Mouse (Mus musculus): ENCODE data around the gene Gse1. TPM values are rescaled to one million over a fixed set of nuclear protein-coding genes. Genes with fewer than 3 reads are reported as not detected.

Gse1 gene
- polyA plus RNA-seq, 1 experiment from 2014 or later, result 11.3 TPM

- Histone ChIP-seq H3K4me1 (ENCODE audit: control insufficient read depth, insufficient read depth, low read length) (peaks cover 79% of the 10 kb centered on the region), H3K36me3 (ENCODE audit: control insufficient read depth, insufficient read depth, low read length) (no peaks in the 10 kb centered on the region), H3K4me2 (replicated peaks; ENCODE audit: low read depth, low read length) (no peak overlapping the region), H3K4me3 (ENCODE audit: low read length) (no peak overlapping the region), H3K9ac (ENCODE audit: low read depth, low read length) (no peak overlapping the region), H3K9me3 (ENCODE audit: control insufficient read depth, low read length) (no peaks in the 10 kb centered on the region), H3K27me3 (ENCODE audit: control insufficient read depth, insufficient read depth, low read length) (no peaks in the 10 kb centered on the region), H3K27ac (ENCODE audit: low read depth, low read length) (no peak overlapping the region)
- WGBS, result 84% methylated on average over 8 of the region's 8 CpGs
- no peak for ATAC-seq (ENCODE audit: low FRiP score, low TSS enrichment)
Measured at GRCm38 (mm10) chr8:120279418-120279817, 51.2 kb downstream of the Gse1 start.

- Histone ChIP-seq H3K27me3 (ENCODE audit: control insufficient read depth, insufficient read depth, low read length) (no peaks in the 10 kb centered on the region), H3K9ac (ENCODE audit: low read depth, low read length) (no peak overlapping the region), H3K4me1 (ENCODE audit: control insufficient read depth, insufficient read depth, low read length) (peaks cover 72% of the 10 kb centered on the region), H3K9me3 (ENCODE audit: control insufficient read depth, low read length) (no peaks in the 10 kb centered on the region), H3K4me3 (ENCODE audit: low read length) (no peak overlapping the region), H3K36me3 (ENCODE audit: control insufficient read depth, insufficient read depth, low read length) (no peaks in the 10 kb centered on the region), H3K27ac (ENCODE audit: low read depth, low read length) (no peak overlapping the region), H3K4me2 (replicated peaks; ENCODE audit: low read depth, low read length) (no peak overlapping the region)
- no peak for ATAC-seq (ENCODE audit: low FRiP score, low TSS enrichment)
- 22% methylated on average over 4 of the region's 4 CpGs for WGBS
Measured at GRCm38 (mm10) chr8:120281487-120281886, 53.2 kb downstream of the Gse1 start.

GRCm38 (mm10) chr8:120282465-120282864, 54.2 kb downstream of the Gse1 start:
- H3K9me3 ChIP-seq (ENCODE audit: control insufficient read depth, low read length), result no peaks in the 10 kb centered on the region
- no peak overlapping the region for H3K4me2 ChIP-seq (replicated peaks; ENCODE audit: low read depth, low read length)
- H3K4me3 ChIP-seq (ENCODE audit: low read length), result no peak overlapping the region
- H3K4me1 ChIP-seq (ENCODE audit: control insufficient read depth, insufficient read depth, low read length), result peaks cover 62% of the 10 kb centered on the region
- peak overlapping the region; percentile 48; the same call in 1 of the 2 replicates for H3K9ac ChIP-seq (ENCODE audit: low read depth, low read length)
- WGBS, result 54% methylated on average over 5 of the region's 5 CpGs
- ATAC-seq (ENCODE audit: low FRiP score, low TSS enrichment), result no peak
- peak overlapping the region; percentile 20; the same call in 1 of the 2 replicates for H3K27ac ChIP-seq (ENCODE audit: low read depth, low read length)
- H3K36me3 ChIP-seq (ENCODE audit: control insufficient read depth, insufficient read depth, low read length), result no peaks in the 10 kb centered on the region
- H3K27me3 ChIP-seq (ENCODE audit: control insufficient read depth, insufficient read depth, low read length), result no peaks in the 10 kb centered on the region

GRCm38 (mm10) chr8:120284265-120284664, 56.0 kb downstream of the Gse1 start:
- H3K9me3 ChIP-seq (ENCODE audit: control insufficient read depth, low read length), result no peaks in the 10 kb centered on the region
- ATAC-seq (ENCODE audit: low FRiP score, low TSS enrichment), result no peak
- peak overlapping the region; percentile 71 for H3K27ac ChIP-seq (ENCODE audit: low read depth, low read length)
- H3K27me3 ChIP-seq (ENCODE audit: control insufficient read depth, insufficient read depth, low read length), result no peaks in the 10 kb centered on the region
- H3K4me1 ChIP-seq (ENCODE audit: control insufficient read depth, insufficient read depth, low read length), result peaks cover 58% of the 10 kb centered on the region
- H3K9ac ChIP-seq (ENCODE audit: low read depth, low read length), result peak overlapping the region; percentile 7; the same call in 1 of the 2 replicates
- WGBS, result 21% methylated on average over 9 of the region's 9 CpGs
- H3K36me3 ChIP-seq (ENCODE audit: control insufficient read depth, insufficient read depth, low read length), result no peaks in the 10 kb centered on the region
- no peak overlapping the region for H3K4me3 ChIP-seq (ENCODE audit: low read length)
- H3K4me2 ChIP-seq (replicated peaks; ENCODE audit: low read depth, low read length), result no peak overlapping the region

GRCm38 (mm10) chr8:120285033-120285432, 56.8 kb downstream of the Gse1 start:
- Histone ChIP-seq H3K9me3 (ENCODE audit: control insufficient read depth, low read length) (no peaks in the 10 kb centered on the region), H3K4me3 (ENCODE audit: low read length) (no peak overlapping the region), H3K36me3 (ENCODE audit: control insufficient read depth, insufficient read depth, low read length) (no peaks in the 10 kb centered on the region), H3K4me2 (replicated peaks; ENCODE audit: low read depth, low read length) (no peak overlapping the region), H3K27me3 (ENCODE audit: control insufficient read depth, insufficient read depth, low read length) (no peaks in the 10 kb centered on the region), H3K9ac (ENCODE audit: low read depth, low read length) (no peak overlapping the region), H3K4me1 (ENCODE audit: control insufficient read depth, insufficient read depth, low read length) (peaks cover 65% of the 10 kb centered on the region), H3K27ac (ENCODE audit: low read depth, low read length) (peak overlapping the region; percentile 71)
- 31% methylated on average over 3 of the region's 3 CpGs for WGBS
- ATAC-seq (ENCODE audit: low FRiP score, low TSS enrichment), result no peak; the same call in 1 of the 2 replicates

GRCm38 (mm10) chr8:120285878-120286277, 57.6 kb downstream of the Gse1 start:
- H3K27ac ChIP-seq (ENCODE audit: low read depth, low read length), result no peak overlapping the region
- no peak for ATAC-seq (ENCODE audit: low FRiP score, low TSS enrichment)
- H3K9me3 ChIP-seq (ENCODE audit: control insufficient read depth, low read length), result no peaks in the 10 kb centered on the region
- 85% methylated on average over 9 of the region's 9 CpGs for WGBS
- no peaks in the 10 kb centered on the region for H3K36me3 ChIP-seq (ENCODE audit: control insufficient read depth, insufficient read depth, low read length)
- no peak overlapping the region for H3K9ac ChIP-seq (ENCODE audit: low read depth, low read length)
- H3K4me3 ChIP-seq (ENCODE audit: low read length), result no peak overlapping the region
- no peaks in the 10 kb centered on the region for H3K27me3 ChIP-seq (ENCODE audit: control insufficient read depth, insufficient read depth, low read length)
- H3K4me1 ChIP-seq (ENCODE audit: control insufficient read depth, insufficient read depth, low read length), result peaks cover 69% of the 10 kb centered on the region
- no peak overlapping the region for H3K4me2 ChIP-seq (replicated peaks; ENCODE audit: low read depth, low read length)

- 0 out of 2 replicates have a peak, but pooled peaks have one; percentile 5 for ATAC-seq (ENCODE audit: low FRiP score, low TSS enrichment)
- H3K4me3 ChIP-seq (ENCODE audit: low read length), result no peak overlapping the region
- no peaks in the 10 kb centered on the region for H3K9me3 ChIP-seq (ENCODE audit: control insufficient read depth, low read length)
- no peak overlapping the region for H3K4me2 ChIP-seq (replicated peaks; ENCODE audit: low read depth, low read length)
- no peaks in the 10 kb centered on the region for H3K27me3 ChIP-seq (ENCODE audit: control insufficient read depth, insufficient read depth, low read length)
- H3K27ac ChIP-seq (ENCODE audit: low read depth, low read length), result no peak overlapping the region
- WGBS, result 47% methylated on average over 21 of the region's 21 CpGs
- no peak overlapping the region for H3K9ac ChIP-seq (ENCODE audit: low read depth, low read length)
- peaks cover 64% of the 10 kb centered on the region for H3K4me1 ChIP-seq (ENCODE audit: control insufficient read depth, insufficient read depth, low read length)
- no peaks in the 10 kb centered on the region for H3K36me3 ChIP-seq (ENCODE audit: control insufficient read depth, insufficient read depth, low read length)
Measured at GRCm38 (mm10) chr8:120288122-120288908, 60.1 kb downstream of the Gse1 start.

GRCm38 (mm10) chr8:120289191-120289590, 60.9 kb downstream of the Gse1 start:
- H3K9ac ChIP-seq (ENCODE audit: low read depth, low read length), result no peak overlapping the region
- no peak for ATAC-seq (ENCODE audit: low FRiP score, low TSS enrichment)
- H3K27ac ChIP-seq (ENCODE audit: low read depth, low read length), result no peak overlapping the region
- H3K4me3 ChIP-seq (ENCODE audit: low read length), result no peak overlapping the region
- H3K36me3 ChIP-seq (ENCODE audit: control insufficient read depth, insufficient read depth, low read length), result no peaks in the 10 kb centered on the region
- H3K27me3 ChIP-seq (ENCODE audit: control insufficient read depth, insufficient read depth, low read length), result no peaks in the 10 kb centered on the region
- no peak overlapping the region for H3K4me2 ChIP-seq (replicated peaks; ENCODE audit: low read depth, low read length)
- H3K9me3 ChIP-seq (ENCODE audit: control insufficient read depth, low read length), result no peaks in the 10 kb centered on the region
- peaks cover 63% of the 10 kb centered on the region for H3K4me1 ChIP-seq (ENCODE audit: control insufficient read depth, insufficient read depth, low read length)
- WGBS, result 83% methylated on average over 7 of the region's 7 CpGs

GRCm38 (mm10) chr8:120289698-120290181, 61.5 kb downstream of the Gse1 start:
- whole genome bisulfite sequencing, result 41% methylated on average over 10 of the region's 10 CpGs
- no peak overlapping the region for H3K9ac ChIP-seq (ENCODE audit: low read depth, low read length)
- H3K4me3 ChIP-seq (ENCODE audit: low read length), result no peak overlapping the region
- no peaks in the 10 kb centered on the region for H3K27me3 ChIP-seq (ENCODE audit: control insufficient read depth, insufficient read depth, low read length)
- H3K27ac ChIP-seq (ENCODE audit: low read depth, low read length), result 0 out of 2 replicates have a peak overlapping the region, but pooled peaks have one; percentile 4
- peaks cover 63% of the 10 kb centered on the region for H3K4me1 ChIP-seq (ENCODE audit: control insufficient read depth, insufficient read depth, low read length)
- ATAC-seq (ENCODE audit: low FRiP score, low TSS enrichment), result no peak
- no peak overlapping the region for H3K4me2 ChIP-seq (replicated peaks; ENCODE audit: low read depth, low read length)
- H3K36me3 ChIP-seq (ENCODE audit: control insufficient read depth, insufficient read depth, low read length), result no peaks in the 10 kb centered on the region
- no peaks in the 10 kb centered on the region for H3K9me3 ChIP-seq (ENCODE audit: control insufficient read depth, low read length)

Measured in kidney, embryonic 14.5 days (tissue).